Comparison of ENCODE assay signal across 8 mouse cellular contexts in the genomic region with DNA sequence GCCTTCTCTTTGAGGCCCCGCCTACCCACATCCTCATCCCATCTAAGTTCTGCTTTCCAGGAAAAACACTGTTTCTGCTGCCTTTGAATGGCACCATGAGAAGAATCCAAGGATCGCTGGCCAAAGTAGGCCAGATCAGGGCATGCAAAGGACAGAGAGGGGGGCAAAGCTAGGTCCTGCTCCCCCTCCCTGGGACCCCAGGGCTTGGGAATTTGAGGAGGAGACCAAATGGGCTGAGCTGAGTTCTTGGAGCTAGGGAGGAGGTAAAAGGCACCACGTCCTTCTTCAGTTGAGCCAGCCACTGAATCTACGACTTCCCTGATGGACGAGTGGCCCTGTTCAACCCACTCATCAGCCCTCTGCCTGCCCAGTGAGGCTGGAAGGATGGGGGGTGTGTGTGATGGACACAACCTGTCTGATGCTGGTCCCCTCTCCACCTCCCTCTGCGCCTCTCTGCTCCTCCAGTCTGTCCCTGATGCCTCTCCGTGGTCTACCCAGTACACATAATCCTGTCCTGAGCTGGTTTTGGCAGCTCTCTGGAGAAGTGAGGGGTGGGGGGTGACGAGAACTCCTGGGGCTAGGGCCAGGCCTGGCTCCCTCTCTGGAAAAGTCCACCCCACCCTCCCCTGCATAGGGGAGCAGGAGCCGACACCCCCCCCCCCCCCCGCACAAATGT. TPM values are rescaled to one million over a fixed set of nuclear protein-coding genes. Genes with fewer than 3 reads are reported as not detected.
A peak's percentile ranks its signal among the peaks of the same experiment; 100 is the strongest.
DNase-seq lines count a peak whose midpoint lies in the region; ATAC-seq and TF ChIP-seq lines count a peak whose summit lies in the region.

No protein-coding gene starts in this region.

- H3K4me2 ChIP-seq in forebrain, embryonic 14.5 days (ENCODE audit: low read length), result peak overlapping the region; percentile 73; the same call in 1 of the 2 replicates
- peak overlapping the region; percentile 87 for H3K4me2 ChIP-seq in hindbrain, postnatal 0 days (ENCODE audit: low read depth, low read length)
- peak overlapping the region; percentile 97 for H3K4me2 ChIP-seq in myocyte (ENCODE audit: low read depth)

- TF ChIP-seq CTCF in lung, adult 2 months (IDR thresholded peaks at IDR 0.05; ENCODE audit: insufficient read depth, low read length), result no peak
- no peak for TF ChIP-seq CTCF in hindbrain, postnatal 0 days (IDR thresholded peaks at IDR 0.05; ENCODE audit: low read depth)

- no peaks in the 10 kb centered on the region for H3K79me2 ChIP-seq in myocyte (ENCODE audit: control insufficient read depth, insufficient read depth)

- WGBS in lung, adult 2 months, result 36% methylated on average over 10 of the region's 10 CpGs
- 44% methylated on average over 10 of the region's 10 CpGs for WGBS in forebrain, embryonic 14.5 days
- WGBS in hindbrain, postnatal 0 days, result 51% methylated on average over 10 of the region's 10 CpGs

- ATAC-seq in forebrain, embryonic 14.5 days, result no peak
- 0 out of 2 replicates have a peak, but pooled peaks have one; percentile 15 for ATAC-seq in hindbrain, postnatal 0 days

- no peak overlapping the region for H3K9ac ChIP-seq in forebrain, embryonic 14.5 days (ENCODE audit: low read length)
- no peak overlapping the region for H3K9ac ChIP-seq in hindbrain, postnatal 0 days (replicated peaks; ENCODE audit: low read length)

- no peak overlapping the region for H3K27ac ChIP-seq in forebrain, embryonic 14.5 days (ENCODE audit: low read depth, low read length)
- peak overlapping the region; percentile 11; the same call in 1 of the 2 replicates for H3K27ac ChIP-seq in hindbrain, postnatal 0 days

- no peaks in the 10 kb centered on the region for H3K27me3 ChIP-seq in forebrain, embryonic 14.5 days (replicated peaks; ENCODE audit: control insufficient read depth, insufficient read depth, low read length)
- H3K27me3 ChIP-seq in hindbrain, postnatal 0 days (ENCODE audit: insufficient read depth, low read length), result no peaks in the 10 kb centered on the region
- no peaks in the 10 kb centered on the region for H3K27me3 ChIP-seq in myocyte (ENCODE audit: control insufficient read depth, insufficient read depth, insufficient read length)

- TF ChIP-seq POLR2A in lung, adult 2 months (IDR thresholded peaks at IDR 0.05; ENCODE audit: borderline replicate concordance, extremely low read depth, low read depth, low read length), result no peak
- no peak for TF ChIP-seq POLR2A in myocyte (IDR thresholded peaks at IDR 0.05; ENCODE audit: insufficient read length, low read depth)

- H3K36me3 ChIP-seq in forebrain, embryonic 14.5 days (ENCODE audit: control insufficient read depth, insufficient read depth, low read length), result no peaks in the 10 kb centered on the region
- no peaks in the 10 kb centered on the region for H3K36me3 ChIP-seq in hindbrain, postnatal 0 days (ENCODE audit: insufficient read depth, low read length)
- no peaks in the 10 kb centered on the region for H3K36me3 ChIP-seq in myocyte (ENCODE audit: control insufficient read depth, insufficient read depth)

- H3ac ChIP-seq in myocyte (ENCODE audit: control insufficient read depth, insufficient read length), result no peak overlapping the region

- peak overlapping the region; percentile 79 for H3K4me3 ChIP-seq in lung, adult 2 months (replicated peaks; ENCODE audit: extremely low read depth, low read depth, low read length)
- H3K4me3 ChIP-seq in forebrain, embryonic 14.5 days (ENCODE audit: low read depth, low read length), result no peak overlapping the region
- no peak overlapping the region for H3K4me3 ChIP-seq in hindbrain, postnatal 0 days (ENCODE audit: low read length)
- H3K4me3 ChIP-seq in myocyte, result peak overlapping the region; percentile 30

- H3K4me1 ChIP-seq in lung, adult 2 months (ENCODE audit: control insufficient read depth, insufficient read depth, low read length), result peaks cover 19% of the 10 kb centered on the region
- H3K4me1 ChIP-seq in forebrain, embryonic 14.5 days (ENCODE audit: control insufficient read depth, insufficient read depth, low read length), result peaks cover 10% of the 10 kb centered on the region
- peaks cover 11% of the 10 kb centered on the region; the same call in 1 of the 2 replicates for H3K4me1 ChIP-seq in hindbrain, postnatal 0 days (ENCODE audit: insufficient read depth, low read length)

- H3K9me3 ChIP-seq in forebrain, embryonic 14.5 days (replicated peaks; ENCODE audit: control insufficient read depth, low read length), result no peaks in the 10 kb centered on the region
- H3K9me3 ChIP-seq in hindbrain, postnatal 0 days (ENCODE audit: low read length), result no peaks in the 10 kb centered on the region

- no peak for DNase-seq in lung, adult 2 months
- DNase-seq in lung, adult 18-20 months, result no peak
- no peak for DNase-seq in forebrain, embryonic 14.5 days (ENCODE audit: low spot score)
- no peak for DNase-seq in hindbrain, postnatal 0 days (ENCODE audit: low spot score)
- DNase-seq in right cerebral cortex, postnatal 36 days (ENCODE audit: low spot score in 2 of 2), result no peak
- no peak for DNase-seq in ovary, postnatal 14 days (ENCODE audit: low spot score)
- no peak for DNase-seq in cerebellum, postnatal 4 days (ENCODE audit: low spot score in 2 of 2)

TF ChIP-seq in myocyte, 11 proteins besides CTCF, POLR2A, EP300 and RAD21:
- TF ChIP-seq USF1 (IDR thresholded peaks at IDR 0.05; ENCODE audit: low read depth) (no peak), POLR2AphosphoS2 (IDR thresholded peaks at IDR 0.05; ENCODE audit: insufficient read length, low read depth) (peak; percentile 25)

RNA-seq across cellular contexts. Expression of a gene that starts 1.1 kb away (rescaled TPM):
- polyA plus RNA-seq in lung, adult 2 months (2012; rRNA removed), result 51.3 and 52.3 TPM in 2 replicates
- 0.13 and 0.72 TPM in 2 replicates for polyA plus RNA-seq in forebrain, embryonic 14.5 days (2014; fragmentation: Nextera tagmentation; extraction: Ambion mirVana)
- total RNA-seq in hindbrain, postnatal 0 days (2014; rRNA removed), result 1.0 and 1.6 TPM in 2 replicates
- 1.4 and 2.1 TPM in 2 replicates for polyA plus RNA-seq in hindbrain, postnatal 0 days (2015; fragmentation: Nextera tagmentation; extraction: Ambion mirVana)
- polyA plus RNA-seq in myocyte (2012; fragmentation: generic; extraction: Trizol), result 4.6 TPM

RNA-seq across cellular contexts. Expression of a gene that starts 28.0 kb away (rescaled TPM):
- polyA plus RNA-seq in lung, adult 2 months (2012; rRNA removed), result 89.2 and 178 TPM in 2 replicates
- 50.3 and 50.8 TPM in 2 replicates for polyA plus RNA-seq in forebrain, embryonic 14.5 days (2014; fragmentation: Nextera tagmentation; extraction: Ambion mirVana)
- total RNA-seq in hindbrain, postnatal 0 days (2014; rRNA removed), result 110 and 126 TPM in 2 replicates
- polyA plus RNA-seq in hindbrain, postnatal 0 days (2015; fragmentation: Nextera tagmentation; extraction: Ambion mirVana), result 38.8 and 41.5 TPM in 2 replicates
- 51.6 TPM for polyA plus RNA-seq in myocyte (2012; fragmentation: generic; extraction: Trizol)

RNA-seq across cellular contexts. Expression of a gene that starts 52.7 kb away (rescaled TPM):
- polyA plus RNA-seq in lung, adult 2 months (2012; rRNA removed), result 465 and 807 TPM in 2 replicates
- polyA plus RNA-seq in forebrain, embryonic 14.5 days (2014; fragmentation: Nextera tagmentation; extraction: Ambion mirVana), result 6.6 and 9.0 TPM in 2 replicates
- total RNA-seq in hindbrain, postnatal 0 days (2014; rRNA removed), result 11.4 and 14.3 TPM in 2 replicates
- 8.9 and 11.4 TPM in 2 replicates for polyA plus RNA-seq in hindbrain, postnatal 0 days (2015; fragmentation: Nextera tagmentation; extraction: Ambion mirVana)
- 219 TPM for polyA plus RNA-seq in myocyte (2012; fragmentation: generic; extraction: Trizol)

Comparison
In these comparisons a context has a peak if more than half of its experiments do, and no peak if none do; other contexts are left out.
1. H3K4me3 ChIP-seq: peak in lung, adult 2 months (single experiment) and myocyte (single experiment); none in forebrain, embryonic 14.5 days (single experiment) and hindbrain, postnatal 0 days (single experiment).
2. RNA of a gene that starts 52.7 kb away (polyA plus RNA-seq): 465 to 807 TPM in lung, adult 2 months and 219 TPM in myocyte (single experiment); 8.9 to 11.4 TPM in hindbrain, postnatal 0 days and 6.6 to 9.0 TPM in forebrain, embryonic 14.5 days; every median in the first group is over 10 times any median in the second.
3. Peak in every context shown above with its lines, with median percentiles within 50 percentile points of each other: H3K4me2 ChIP-seq.